Mouse (Mus musculus) ES-Bruce4 (cell line): Measurements from ENCODE around the gene Adcyap1r1.

Source experiments
- EP300 ChIP-seq: IDR thresholded peaks from 2 replicates; pipeline ENCODE4 v1.6.1; 2011; ENCODE audit warnings: low read depth, low read length; ENCODE audit not compliant: insufficient read depth
- POLR2A ChIP-seq: IDR thresholded peaks from one replicate; pipeline ENCODE4 v1.8.1; 2011; ENCODE audit warnings: low read length; ENCODE audit not compliant: insufficient read depth

DNA sequence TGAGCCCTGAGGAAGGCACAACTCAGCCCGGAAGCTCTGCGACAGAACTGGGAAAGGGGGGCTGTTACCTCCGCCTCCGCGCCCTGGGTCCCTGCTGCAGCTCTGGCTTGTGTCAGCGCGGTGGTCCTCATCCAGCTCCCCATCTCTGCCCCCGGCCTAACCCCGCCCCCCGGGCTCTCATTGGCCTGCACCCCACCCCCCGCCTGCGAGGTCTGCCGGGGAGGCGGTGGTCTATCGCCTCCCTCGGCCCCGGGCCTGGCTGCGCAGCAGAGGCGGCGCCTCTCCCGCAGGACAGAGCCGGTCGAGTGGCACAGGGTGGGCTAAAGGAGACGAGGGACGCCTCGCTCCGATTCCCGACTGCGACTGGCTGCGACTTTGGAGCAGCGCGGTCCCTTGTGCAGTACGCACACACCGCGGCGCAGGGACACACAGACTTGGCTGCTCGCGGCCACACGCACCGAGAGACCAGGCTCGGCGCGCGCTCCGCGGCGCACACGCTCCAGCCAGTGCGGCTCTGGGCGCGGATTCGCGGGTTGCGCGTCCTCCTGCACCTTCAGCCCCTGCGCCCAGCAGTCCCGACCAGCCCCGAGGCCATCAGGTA lies at the start of gene Adcyap1r1:
- no peak for TF ChIP-seq POLR2A
- TF ChIP-seq EP300: no peak
